Comparison of ENCODE assay signal across 8 mouse cellular contexts in the genomic region with DNA sequence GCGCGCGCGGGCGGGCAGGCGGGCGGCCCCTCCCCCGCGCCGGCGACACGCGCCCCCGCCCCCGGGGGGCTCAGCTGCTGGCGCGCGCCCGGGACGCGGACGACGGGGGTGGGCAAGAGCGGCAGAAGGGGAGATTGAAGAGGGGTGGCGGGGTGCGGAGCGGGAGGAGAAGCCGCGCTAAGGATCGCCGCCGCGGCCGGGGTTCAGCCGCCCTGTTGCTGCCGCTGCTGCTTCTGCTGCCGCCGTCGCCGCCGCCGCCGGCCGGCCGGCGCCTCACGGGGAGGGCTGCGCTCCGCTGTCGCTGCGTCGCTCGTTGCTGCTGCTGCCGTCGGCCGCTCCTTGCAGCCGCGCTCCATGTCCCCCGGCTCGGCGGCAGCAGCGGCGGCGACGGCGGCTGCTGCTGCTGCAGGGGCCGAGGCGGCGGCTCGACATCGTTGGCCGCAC. TPM values are rescaled to one million over a fixed set of nuclear protein-coding genes. Genes with fewer than 3 reads are reported as not detected.
DNase-seq lines count a peak whose midpoint lies in the region; ATAC-seq and TF ChIP-seq lines count a peak whose summit lies in the region.

No protein-coding gene starts in this region.

- no peak overlapping the region for H3K27ac ChIP-seq in heart, embryonic 13.5 days (replicated peaks)
- H3K27ac ChIP-seq in hindbrain, postnatal 0 days = peak overlapping the region; percentile 95
- H3K27ac ChIP-seq in midbrain, embryonic 15.5 days = peak overlapping the region; percentile 99

- H3K4me2 ChIP-seq in heart, embryonic 13.5 days = peak overlapping the region; percentile 99
- peak overlapping the region; percentile 67 for H3K4me2 ChIP-seq in hindbrain, postnatal 0 days (ENCODE audit: low read depth, low read length)
- peak overlapping the region; percentile 72 for H3K4me2 ChIP-seq in midbrain, embryonic 15.5 days

- peaks cover 45% of the 10 kb centered on the region for H3K27me3 ChIP-seq in heart, embryonic 13.5 days (replicated peaks)
- H3K27me3 ChIP-seq in E14TG2a.4 (ENCODE audit: insufficient read depth, low read length) = peaks cover 25% of the 10 kb centered on the region
- no peaks in the 10 kb centered on the region for H3K27me3 ChIP-seq in hindbrain, postnatal 0 days (ENCODE audit: insufficient read depth, low read length)
- H3K27me3 ChIP-seq in midbrain, embryonic 15.5 days (replicated peaks) = no peaks in the 10 kb centered on the region

- no peaks in the 10 kb centered on the region for H3K36me3 ChIP-seq in heart, embryonic 13.5 days
- peaks cover 7% of the 10 kb centered on the region; the same call in 1 of the 2 replicates for H3K36me3 ChIP-seq in E14TG2a.4 (ENCODE audit: insufficient read depth, low read length)
- no peaks in the 10 kb centered on the region for H3K36me3 ChIP-seq in hindbrain, postnatal 0 days (ENCODE audit: insufficient read depth, low read length)
- H3K36me3 ChIP-seq in midbrain, embryonic 15.5 days (replicated peaks) = no peaks in the 10 kb centered on the region

- H3K4me3 ChIP-seq in heart, embryonic 13.5 days = peak overlapping the region; percentile 69
- H3K4me3 ChIP-seq in E14TG2a.4 (replicated peaks; ENCODE audit: low read length) = peak overlapping the region; percentile 91
- H3K4me3 ChIP-seq in hindbrain, postnatal 0 days (ENCODE audit: low read length) = peak overlapping the region; percentile 79
- peak overlapping the region; percentile 68 for H3K4me3 ChIP-seq in midbrain, embryonic 15.5 days

- intact Hi-C loops in heart, postnatal 36 days (cut with DNase I) = loop anchor here (5.0 kb wide), 1 partner anchor 74 kb away; no protein-coding TSS in a partner anchor

- no peak for TF ChIP-seq CTCF in E14TG2a.4 (conservative IDR thresholded peaks at IDR 0.05; ENCODE audit: low read length)
- no peak for TF ChIP-seq CTCF in hindbrain, postnatal 0 days (IDR thresholded peaks at IDR 0.05; ENCODE audit: low read depth)

- H3K9ac ChIP-seq in heart, embryonic 13.5 days = peak overlapping the region; percentile 63
- peak overlapping the region; percentile 77 for H3K9ac ChIP-seq in hindbrain, postnatal 0 days (replicated peaks; ENCODE audit: low read length)
- peak overlapping the region; percentile 80 for H3K9ac ChIP-seq in midbrain, embryonic 15.5 days

- H3K9me3 ChIP-seq in heart, embryonic 13.5 days = no peaks in the 10 kb centered on the region
- no peaks in the 10 kb centered on the region for H3K9me3 ChIP-seq in E14TG2a.4 (ENCODE audit: low read length)
- H3K9me3 ChIP-seq in hindbrain, postnatal 0 days (ENCODE audit: low read length) = no peaks in the 10 kb centered on the region
- H3K9me3 ChIP-seq in midbrain, embryonic 15.5 days = no peaks in the 10 kb centered on the region

- DNase-seq in heart, postnatal 36 days = no peak
- DNase-seq in embryo, embryonic 11 days = peak; percentile 62
- peak; percentile 79 for DNase-seq in hindbrain, postnatal 0 days (ENCODE audit: low spot score)
- DNase-seq in adrenal gland, postnatal 36 days = no peak
- no peak for DNase-seq in kidney, adult 11 months

- H3K4me1 ChIP-seq in heart, embryonic 13.5 days = peaks cover 15% of the 10 kb centered on the region
- peaks cover 24% of the 10 kb centered on the region for H3K4me1 ChIP-seq in E14TG2a.4 (replicated peaks; ENCODE audit: low read depth, low read length)
- peaks cover 4% of the 10 kb centered on the region; the same call in 1 of the 2 replicates for H3K4me1 ChIP-seq in hindbrain, postnatal 0 days (ENCODE audit: insufficient read depth, low read length)
- H3K4me1 ChIP-seq in midbrain, embryonic 15.5 days = peaks cover 30% of the 10 kb centered on the region

- ATAC-seq in heart, embryonic 13.5 days (ENCODE audit: extremely low read depth, insufficient number of reproducible peaks, low FRiP score, low TSS enrichment) = no peak
- no peak; the same call in 1 of the 2 replicates for ATAC-seq in hindbrain, postnatal 0 days
- ATAC-seq in midbrain, embryonic 15.5 days (replicated peaks) = no peak; the same call in 1 of the 2 replicates

- 0% methylated on average over 15 of the region's 72 CpGs for WGBS in heart, embryonic 13.5 days
- WGBS in hindbrain, postnatal 0 days = 4% methylated on average over 63 of the region's 72 CpGs
- under 1% methylated on average over 39 of the region's 72 CpGs for WGBS in midbrain, embryonic 15.5 days

RNA-seq across cellular contexts. Expression of a gene that starts 0.3 kb away (rescaled TPM):
- 7.7 and 7.8 TPM in 2 replicates for polyA plus RNA-seq in heart, embryonic 13.5 days (2015; fragmentation: Nextera tagmentation; extraction: Ambion mirVana)
- 1 to 10 TPM; 6.7 to 8.9 TPM for total RNA-seq in heart, postnatal 36 days (2021)
- 124 and 134 TPM in 2 replicates for total RNA-seq in hindbrain, postnatal 0 days (2014; rRNA removed)
- 28.8 and 31.7 TPM in 2 replicates for polyA plus RNA-seq in hindbrain, postnatal 0 days (2015; fragmentation: Nextera tagmentation; extraction: Ambion mirVana)
- polyA plus RNA-seq in midbrain, embryonic 15.5 days (2015; fragmentation: Nextera tagmentation; extraction: Ambion mirVana) = 47.2 and 47.5 TPM in 2 replicates
- 10 to 100 TPM in 1 of 2 experiments, 1 to 10 TPM in 1; 7.8 to 11.3 TPM for total RNA-seq in adrenal gland, postnatal 36 days (2021)

Comparison
In these comparisons a context has a peak if more than half of its experiments do, and no peak if none do; other contexts are left out.
1. DNase-seq: peak in embryo, embryonic 11 days (single experiment) and hindbrain, postnatal 0 days (single experiment); none in heart, postnatal 36 days (0 of 2), adrenal gland, postnatal 36 days (0 of 2) and kidney, adult 11 months (single experiment).
2. RNA of a gene that starts 0.3 kb away (total RNA-seq): 124 to 134 TPM in hindbrain, postnatal 0 days; 7.8 to 11.3 TPM in adrenal gland, postnatal 36 days and 6.7 to 8.9 TPM in heart, postnatal 36 days; every median in the first group is over 10 times any median in the second.
3. Peak in every context shown above with its lines, with median percentiles within 50 percentile points of each other: H3K4me2 ChIP-seq, H3K4me3 ChIP-seq and H3K9ac ChIP-seq.